Mouse (Mus musculus): ENCODE data around the gene Dgka. TPM values are rescaled to one million over a fixed set of nuclear protein-coding genes. Genes with fewer than 3 reads are reported as not detected.
"Not testable (repeated sequence)": the region's sequence is repeated elsewhere in the genome, so short reads cannot be mapped to it uniquely, and the experiment has no call there.

The Dgka gene
- polyA plus RNA-seq, 1 experiment, result 13.2 TPM

DNA sequence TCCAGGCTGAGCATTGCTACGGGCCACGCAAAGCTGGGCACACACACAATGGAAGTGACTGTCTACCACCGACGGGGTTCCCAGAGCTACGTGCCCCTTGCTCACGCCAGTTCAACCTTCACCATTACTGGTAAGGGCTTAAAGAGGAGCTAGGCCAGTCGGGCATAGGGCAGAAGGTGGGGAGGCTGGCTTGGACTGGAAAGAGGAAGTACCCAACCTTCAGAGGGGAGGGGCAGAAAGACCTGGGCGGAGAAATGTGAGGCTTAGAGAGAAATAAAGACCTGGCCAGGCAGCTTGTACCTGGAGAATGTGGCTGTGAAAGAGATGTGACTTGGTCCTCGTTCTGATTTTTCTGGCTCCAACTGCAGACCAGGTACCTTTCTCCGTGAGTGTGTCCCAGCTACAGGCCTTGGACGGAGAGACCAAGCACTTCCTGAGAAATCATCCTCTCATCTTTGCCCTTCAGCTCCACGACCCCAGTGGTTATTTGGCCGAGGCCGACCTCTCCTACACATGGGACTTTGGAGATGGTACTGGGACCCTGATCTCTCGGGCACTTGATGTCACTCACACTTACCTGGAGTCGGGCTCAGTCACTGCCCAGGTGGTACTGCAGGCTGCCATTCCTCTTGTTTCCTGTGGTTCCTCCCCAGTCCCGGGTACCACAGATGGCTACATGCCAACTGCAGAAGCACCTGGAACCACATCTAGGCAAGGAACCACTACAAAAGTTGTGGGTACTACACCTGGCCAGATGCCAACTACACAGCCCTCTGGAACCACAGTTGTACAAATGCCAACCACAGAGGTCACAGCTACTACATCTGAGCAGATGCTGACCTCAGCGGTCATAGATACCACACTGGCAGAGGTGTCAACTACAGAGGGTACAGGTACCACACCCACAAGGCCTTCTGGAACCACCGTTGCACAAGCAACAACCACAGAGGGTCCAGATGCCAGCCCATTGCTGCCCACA lies 28.8 kb downstream of the Dgka start:
- no peaks in the 10 kb centered on the region for H3K36me3 ChIP-seq (ENCODE audit: control insufficient read depth, insufficient read depth)

DNA sequence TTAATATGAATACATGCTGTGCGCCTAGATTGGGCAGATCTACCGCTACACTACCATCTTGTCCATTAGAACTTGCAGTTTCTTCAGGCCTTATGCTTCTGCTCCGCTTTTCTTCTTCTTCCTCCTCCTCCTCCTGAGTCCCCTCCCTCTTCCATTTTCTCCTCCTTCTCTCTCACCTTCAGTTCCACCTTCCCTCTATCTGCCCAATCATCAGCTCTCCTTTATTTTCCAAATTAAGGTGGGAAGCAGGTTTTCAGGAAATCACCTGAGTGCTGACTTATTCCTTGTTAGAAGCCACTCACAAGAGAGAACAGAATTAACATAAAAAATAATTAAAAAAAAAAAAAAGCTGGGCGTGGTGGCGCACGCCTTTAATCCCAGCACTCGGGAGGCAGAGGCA lies 33.3 kb downstream of the Dgka start:
- not testable (repeated sequence) for H3K79me2 ChIP-seq (ENCODE audit: control insufficient read depth, insufficient read depth); H3K36me3 ChIP-seq (ENCODE audit: control insufficient read depth, insufficient read depth); H3K27me3 ChIP-seq (ENCODE audit: control insufficient read depth, insufficient read depth, insufficient read length); H3K4me2 ChIP-seq (ENCODE audit: low read depth); H3K4me3 ChIP-seq; H3ac ChIP-seq (ENCODE audit: control insufficient read depth, insufficient read length)

More for the DNA sequence above, 28.8 kb downstream of the Dgka start:
- H3ac ChIP-seq (ENCODE audit: control insufficient read depth, insufficient read length), result no peak overlapping the region
- no peak overlapping the region for H3K4me3 ChIP-seq
- H3K4me2 ChIP-seq (ENCODE audit: low read depth), result no peak overlapping the region
- TF ChIP-seq REST (IDR thresholded peaks at IDR 0.05; ENCODE audit: insufficient read depth, insufficient read length) (no peak), E2F4 (IDR thresholded peaks at IDR 0.05; ENCODE audit: insufficient read depth) (no peak), TCF12 (IDR thresholded peaks at IDR 0.05; ENCODE audit: insufficient read depth, poor library complexity, severe bottlenecking) (no peak), CEBPB (IDR thresholded peaks at IDR 0.05; ENCODE audit: insufficient read depth, poor library complexity, severe bottlenecking) (no peak), MYOG (IDR thresholded peaks at IDR 0.05; ENCODE audit: control insufficient read depth in 1 of 3, insufficient read depth in 1 of 3, insufficient read length in 2 of 3, low read depth in 2 of 3) (no peak), MYOD1 (IDR thresholded peaks at IDR 0.05; ENCODE audit: control insufficient read depth in 1 of 3, insufficient read length in 2 of 3, low read depth in 2 of 3) (no peak), MAX (IDR thresholded peaks at IDR 0.05; ENCODE audit: low read depth) (no peak), POLR2A (IDR thresholded peaks at IDR 0.05; ENCODE audit: insufficient read length, low read depth) (no peak), POLR2AphosphoS2 (IDR thresholded peaks at IDR 0.05; ENCODE audit: insufficient read length, low read depth) (no peak), SRF (IDR thresholded peaks at IDR 0.05; ENCODE audit: control insufficient read depth, insufficient read length, low read depth) (no peak)
- no peaks in the 10 kb centered on the region for H3K79me2 ChIP-seq (ENCODE audit: control insufficient read depth, insufficient read depth)
- no peaks in the 10 kb centered on the region for H3K27me3 ChIP-seq (ENCODE audit: control insufficient read depth, insufficient read depth, insufficient read length)

DNA sequence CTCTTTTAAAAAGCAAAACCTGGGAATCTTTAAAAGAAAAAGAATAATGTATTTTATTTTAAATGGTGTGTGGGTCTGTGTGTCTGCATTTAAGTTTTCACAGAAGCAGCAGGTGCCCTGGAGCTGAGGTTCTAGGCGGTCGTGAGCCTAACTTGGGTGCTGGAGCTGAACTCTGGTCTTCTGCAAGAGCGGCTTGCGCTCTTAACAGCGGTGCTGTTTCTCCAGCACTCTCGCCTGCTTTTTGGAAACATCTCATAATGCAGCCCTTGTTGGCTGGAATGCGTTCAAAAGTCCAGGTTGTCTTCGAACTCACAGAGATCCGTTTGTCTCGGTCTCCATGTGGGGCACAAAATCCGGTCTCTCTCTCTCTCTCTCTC lies 39.4 kb downstream of the Dgka start:
- peak overlapping the region; percentile 75 for H3K4me3 ChIP-seq
- TF ChIP-seq TCF12 (IDR thresholded peaks at IDR 0.05; ENCODE audit: insufficient read depth, poor library complexity, severe bottlenecking) (no peak), MYOD1 (IDR thresholded peaks at IDR 0.05; ENCODE audit: control insufficient read depth in 1 of 3, insufficient read length in 2 of 3, low read depth in 2 of 3) (no peak), TCF3 (IDR thresholded peaks at IDR 0.05; ENCODE audit: insufficient read length, low read depth) (no peak), REST (IDR thresholded peaks at IDR 0.05; ENCODE audit: insufficient read depth, insufficient read length) (no peak), MAX (IDR thresholded peaks at IDR 0.05; ENCODE audit: low read depth) (no peak)
- H3ac ChIP-seq (ENCODE audit: control insufficient read depth, insufficient read length), result no peak overlapping the region
- peaks cover 21% of the 10 kb centered on the region for H3K36me3 ChIP-seq (ENCODE audit: control insufficient read depth, insufficient read depth)
- no peaks in the 10 kb centered on the region for H3K27me3 ChIP-seq (ENCODE audit: control insufficient read depth, insufficient read depth, insufficient read length)
- H3K79me2 ChIP-seq (ENCODE audit: control insufficient read depth, insufficient read depth), result peaks cover 12% of the 10 kb centered on the region
- H3K4me2 ChIP-seq (ENCODE audit: low read depth), result peak overlapping the region; percentile 88

- TF ChIP-seq TCF12 (IDR thresholded peaks at IDR 0.05; ENCODE audit: insufficient read depth, poor library complexity, severe bottlenecking) (no peak), MAX (IDR thresholded peaks at IDR 0.05; ENCODE audit: low read depth) (no peak), MYOG (IDR thresholded peaks at IDR 0.05; ENCODE audit: control insufficient read depth in 1 of 3, insufficient read depth in 1 of 3, insufficient read length in 2 of 3, low read depth in 2 of 3) (peak in 2 of 3 experiments; percentile 47 to 79), USF1 (IDR thresholded peaks at IDR 0.05; ENCODE audit: low read depth) (no peak), SRF (IDR thresholded peaks at IDR 0.05; ENCODE audit: control insufficient read depth, insufficient read length, low read depth) (no peak), CEBPB (IDR thresholded peaks at IDR 0.05; ENCODE audit: insufficient read depth, poor library complexity, severe bottlenecking) (no peak), TCF3 (IDR thresholded peaks at IDR 0.05; ENCODE audit: insufficient read length, low read depth) (no peak), POLR2A (IDR thresholded peaks at IDR 0.05; ENCODE audit: insufficient read length, low read depth) (peak; percentile 78), POLR2AphosphoS2 (IDR thresholded peaks at IDR 0.05; ENCODE audit: insufficient read length, low read depth) (peak; percentile 78), REST (IDR thresholded peaks at IDR 0.05; ENCODE audit: insufficient read depth, insufficient read length) (no peak), E2F4 (IDR thresholded peaks at IDR 0.05; ENCODE audit: insufficient read depth) (peak; percentile 28), MYOD1 (IDR thresholded peaks at IDR 0.05; ENCODE audit: control insufficient read depth in 1 of 3, insufficient read length in 2 of 3, low read depth in 2 of 3) (peak in 2 of 3 experiments; percentile 54 to 71)
- Histone ChIP-seq H3K4me3 (peak within 1 kb of the TSS; percentile 75), H3K79me2 (ENCODE audit: control insufficient read depth, insufficient read depth) (peaks cover 12% of the 10 kb centered on the region), H3K27me3 (ENCODE audit: control insufficient read depth, insufficient read depth, insufficient read length) (no peaks in the 10 kb centered on the region), H3ac (ENCODE audit: control insufficient read depth, insufficient read length) (peak within 1 kb of the TSS; percentile 3), H3K4me2 (ENCODE audit: low read depth) (peak within 1 kb of the TSS; percentile 89), H3K36me3 (ENCODE audit: control insufficient read depth, insufficient read depth) (peaks cover 21% of the 10 kb centered on the region)
Measured at GRCm38 (mm10) chr10:128704491-128705316, 40.0 kb downstream of the Dgka start, which contains the start of gene Cdk2. Gene Cdk2 (minus strand): TSS chr10:128705031.
